Mouse (Mus musculus): Measurements from ENCODE around the gene Nup62.
A peak's percentile ranks its signal among the peaks of the same experiment; 100 is the strongest.

The Nup62 gene

DNA sequence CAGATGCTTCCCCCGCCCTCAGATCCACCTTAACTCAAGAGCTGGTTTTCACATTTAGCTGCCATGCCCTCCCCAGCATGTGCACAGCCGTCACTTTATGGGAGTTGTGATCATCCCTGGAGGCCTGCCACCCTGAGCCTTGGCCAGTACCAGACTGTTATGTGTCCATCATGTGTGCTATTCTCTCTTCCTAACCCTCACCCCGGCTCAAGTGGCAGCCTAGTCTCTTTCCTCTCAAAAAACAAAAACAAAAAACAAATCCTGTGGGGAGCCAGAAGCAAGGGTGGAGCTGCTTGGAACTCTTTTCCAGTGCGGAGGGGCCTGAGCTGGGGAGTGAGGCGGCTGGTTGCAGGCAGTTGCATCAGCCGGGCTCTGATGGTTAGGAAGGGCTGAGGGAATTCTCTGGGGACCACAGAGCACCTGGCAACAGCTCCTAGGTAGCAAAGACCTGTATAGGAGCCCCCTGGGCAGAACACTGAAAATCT, 2.9 kb downstream of the Nup62 start:
- DNase-seq (ENCODE audit: low read depth): no peak

DNA sequence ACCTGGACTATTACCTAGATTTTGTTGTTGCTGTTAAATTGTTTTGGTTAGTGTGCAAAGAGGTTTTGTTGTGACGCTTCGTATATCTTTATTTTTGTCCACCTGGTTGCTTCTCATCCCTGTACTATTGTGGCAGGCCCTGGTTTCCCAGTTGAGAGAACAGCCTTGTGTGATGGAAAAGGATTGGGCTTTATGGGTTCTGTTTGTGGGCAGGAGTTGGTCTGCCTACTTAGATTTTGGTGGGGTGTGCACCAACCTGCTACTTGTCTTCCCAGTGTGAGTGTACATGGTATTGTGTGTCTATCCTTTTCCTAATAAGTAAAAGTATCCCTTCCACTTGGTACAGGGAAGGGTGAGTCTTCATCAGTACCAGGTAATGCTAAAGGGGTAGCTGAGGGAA, 3.5 kb downstream of the Nup62 start:
- DNase-seq (ENCODE audit: low read depth): no peak

DNA sequence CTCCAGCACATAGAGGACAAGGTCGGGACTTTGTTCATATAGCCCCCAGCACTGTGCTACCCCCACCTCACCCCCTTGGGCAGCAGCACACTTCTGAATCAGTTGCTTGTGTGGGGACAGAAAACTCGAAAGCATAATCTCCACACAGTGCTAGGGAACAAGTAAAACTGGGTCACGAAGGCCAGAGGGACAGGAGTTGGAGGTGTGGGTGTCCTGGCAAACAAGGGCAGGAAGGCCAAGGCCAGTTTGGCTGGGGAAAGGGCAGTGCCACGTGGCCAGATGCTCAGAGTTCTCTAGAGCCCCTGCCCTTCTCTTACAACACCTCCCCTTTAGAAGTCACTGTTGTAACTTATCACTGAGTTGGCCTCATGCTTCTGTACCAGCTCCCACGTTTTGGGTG, 4.0 kb downstream of the Nup62 start:
- DNase-seq (ENCODE audit: low read depth): no peak

- DNase-seq (ENCODE audit: low read depth): no peak
Observed at GRCm38 (mm10) chr7:44820525-44820924, 4.6 kb downstream of the Nup62 start.

DNA sequence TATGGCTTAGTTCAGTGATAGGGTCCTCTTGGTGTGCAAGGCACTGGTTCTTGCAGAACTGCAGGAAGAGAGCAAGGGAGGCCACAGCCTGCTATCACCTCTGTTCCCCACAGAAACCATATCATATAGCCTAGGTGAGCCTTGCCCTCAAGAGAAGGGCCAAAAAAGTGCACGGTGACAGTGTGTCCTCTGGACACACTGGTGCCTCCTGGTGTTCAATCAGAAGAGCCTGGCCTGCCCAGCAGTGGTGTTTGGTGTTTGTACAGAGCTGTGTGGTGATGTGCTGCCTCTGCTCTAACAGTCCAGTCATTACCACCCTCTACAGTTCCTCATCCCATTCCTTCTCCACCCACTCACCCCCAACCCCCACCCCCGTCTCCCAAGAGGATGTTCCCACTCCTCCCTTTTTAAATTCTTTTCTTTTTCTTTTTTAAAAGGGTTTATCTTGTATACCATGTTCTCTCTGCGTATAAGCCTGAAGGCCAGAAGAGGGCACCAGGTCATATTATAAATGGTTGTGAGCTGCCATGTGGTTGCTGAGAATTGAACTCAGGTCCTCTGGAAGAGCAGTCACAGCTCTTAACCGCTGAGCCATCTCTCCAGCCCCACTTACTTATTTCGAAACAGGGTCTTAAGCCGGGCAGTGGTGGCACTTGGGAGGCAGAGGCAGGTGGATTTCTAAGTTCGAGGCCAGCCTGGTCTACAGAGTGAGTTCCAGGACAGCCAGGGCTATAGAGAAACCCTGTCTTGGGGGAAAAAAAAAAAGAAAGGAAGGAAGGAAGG, 6.0 kb downstream of the Nup62 start:
- DNase-seq (ENCODE audit: low read depth): no peak

GRCm38 (mm10) chr7:44823409-44823808, 7.5 kb downstream of the Nup62 start:
- no peak for DNase-seq (ENCODE audit: low read depth)

DNA sequence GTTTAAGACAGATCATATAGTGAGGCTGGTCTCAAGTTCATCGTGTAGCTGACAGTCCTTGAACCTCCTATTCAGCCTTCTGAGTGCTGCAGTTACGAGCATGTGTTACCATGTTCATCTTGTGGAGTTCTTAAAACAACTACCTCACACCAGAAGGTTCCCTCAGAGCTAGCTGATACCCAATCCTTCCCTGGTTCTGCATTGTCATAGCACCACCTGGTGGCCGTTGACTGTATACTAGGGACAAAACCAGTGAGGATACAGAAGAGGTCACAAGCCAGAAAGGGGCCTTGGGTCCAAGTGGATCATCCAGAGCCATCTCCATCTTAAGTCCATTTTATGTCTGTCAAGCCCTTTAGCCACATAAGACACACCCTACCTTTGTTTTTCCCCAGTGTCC, 9.0 kb downstream of the Nup62 start:
- DNase-seq (ENCODE audit: low read depth): peak; percentile 78

DNA sequence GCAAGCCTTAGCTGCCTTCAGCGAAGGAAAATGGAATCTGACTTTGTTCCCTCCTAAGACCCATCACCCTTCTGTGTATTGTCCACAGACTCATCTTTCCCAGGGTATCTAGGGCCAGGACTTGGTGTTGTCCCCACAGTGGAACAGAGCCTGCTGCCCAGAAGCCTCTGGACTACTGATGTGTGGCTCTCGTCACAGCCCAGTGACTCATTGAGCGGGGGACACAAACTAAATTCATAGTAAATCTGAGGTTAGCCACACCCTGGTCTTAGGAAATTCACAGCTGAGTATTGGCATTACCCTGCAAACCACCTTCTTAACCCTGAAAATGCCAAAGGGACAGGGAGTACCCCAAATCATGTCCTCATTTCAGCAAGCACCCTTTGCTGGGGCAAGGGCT, 10.9 kb downstream of the Nup62 start:
- DNase-seq (ENCODE audit: low read depth): no peak

- DNase-seq (ENCODE audit: low read depth): no peak
Observed at GRCm38 (mm10) chr7:44828706-44829105, 12.8 kb downstream of the Nup62 start.

GRCm38 (mm10) chr7:44832763-44833162, 16.9 kb downstream of the Nup62 start:
- no peak for DNase-seq (ENCODE audit: low read depth)

- no peak for DNase-seq (ENCODE audit: low read depth)
Observed at GRCm38 (mm10) chr7:44835373-44836015, 19.6 kb downstream of the Nup62 start.

DNA sequence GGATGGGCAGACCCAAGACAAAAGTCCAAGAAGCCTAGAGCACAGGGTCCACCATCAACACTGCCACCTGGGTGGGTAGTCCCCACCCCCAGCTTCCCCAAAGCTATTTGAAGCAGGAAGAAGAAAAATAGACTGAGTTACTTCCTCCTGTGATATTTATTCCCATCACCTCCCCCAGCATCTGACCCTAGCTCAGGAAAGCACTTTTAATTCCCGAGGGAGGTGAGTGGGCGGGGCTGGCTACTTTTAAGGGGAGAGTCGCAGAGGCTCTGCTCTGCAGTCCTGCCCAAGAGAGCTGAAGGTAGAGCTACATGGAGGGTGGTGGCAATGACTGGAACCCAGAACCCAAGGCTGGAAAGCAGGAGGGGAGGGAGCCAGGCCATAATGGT, 20.1 kb downstream of the Nup62 start:
- no peak for DNase-seq (ENCODE audit: low read depth)

DNA sequence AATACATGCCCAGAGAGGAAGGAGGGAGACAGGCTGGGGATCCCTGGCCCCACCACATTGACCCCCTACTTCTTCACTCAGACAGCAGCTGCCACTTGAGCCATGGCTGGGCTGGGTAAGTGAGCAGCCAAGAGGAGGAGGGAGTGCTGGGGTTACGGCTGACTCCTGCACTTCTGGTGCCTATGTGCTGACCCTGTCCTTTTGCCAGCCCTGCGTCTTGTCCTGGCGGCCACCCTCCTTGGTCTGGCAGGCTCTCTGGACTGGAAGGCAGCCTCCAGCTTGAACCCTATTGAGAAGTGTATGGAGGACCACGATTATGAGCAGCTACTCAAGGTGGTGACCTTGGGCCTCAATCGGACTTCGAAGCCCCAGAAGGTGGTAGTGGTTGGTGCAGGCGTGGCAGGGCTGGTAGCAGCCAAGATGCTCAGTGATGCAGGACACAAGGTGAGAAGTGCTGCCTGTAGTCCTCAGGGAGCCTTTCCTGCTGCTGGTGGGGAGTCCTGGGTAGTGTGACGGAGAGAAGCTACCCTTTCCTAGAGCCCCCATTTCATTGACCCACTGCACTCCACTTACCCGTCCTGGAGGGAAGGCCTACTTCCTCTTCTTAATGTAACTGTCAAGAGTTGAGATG, 20.6 kb downstream of the Nup62 start:
- no peak for DNase-seq (ENCODE audit: low read depth)

DNA sequence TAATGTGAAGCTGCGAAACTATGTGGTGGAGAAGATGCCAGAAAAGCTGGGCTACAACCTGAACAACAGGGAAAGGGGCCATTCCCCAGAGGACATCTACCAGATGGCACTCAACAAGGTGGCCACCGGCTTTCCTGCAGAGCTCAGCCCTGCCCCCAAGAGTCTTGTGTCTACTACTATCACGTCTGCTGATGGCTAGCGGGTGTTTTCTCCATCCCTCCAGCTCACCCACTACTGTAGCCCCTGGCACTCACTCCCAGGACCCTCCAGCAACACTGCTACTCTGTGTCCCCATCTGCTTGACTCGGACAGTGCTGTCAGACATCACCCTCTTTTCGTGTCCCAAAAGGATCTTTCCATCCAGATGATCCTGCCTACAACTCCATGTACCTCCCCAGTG, 22.2 kb downstream of the Nup62 start:
- no peak for DNase-seq (ENCODE audit: low read depth)

DNA sequence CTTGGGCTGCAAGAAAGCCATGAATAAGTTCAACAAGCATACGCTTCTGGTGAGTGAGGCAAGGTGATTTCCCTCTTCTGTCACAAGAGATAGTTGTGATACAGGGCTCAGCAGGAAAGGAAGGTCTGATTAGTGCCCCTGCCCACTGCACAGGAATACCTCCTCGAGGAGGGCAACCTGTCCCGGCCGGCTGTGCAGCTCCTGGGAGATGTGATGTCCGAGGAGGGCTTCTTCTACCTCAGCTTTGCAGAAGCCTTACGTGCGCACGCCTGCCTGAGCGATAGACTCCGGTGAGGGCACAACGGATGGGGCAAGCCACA, 23.2 kb downstream of the Nup62 start:
- no peak for DNase-seq (ENCODE audit: low read depth)

- no peak for DNase-seq (ENCODE audit: low read depth)
Observed at GRCm38 (mm10) chr7:44839491-44840191, 23.8 kb downstream of the Nup62 start.

DNA sequence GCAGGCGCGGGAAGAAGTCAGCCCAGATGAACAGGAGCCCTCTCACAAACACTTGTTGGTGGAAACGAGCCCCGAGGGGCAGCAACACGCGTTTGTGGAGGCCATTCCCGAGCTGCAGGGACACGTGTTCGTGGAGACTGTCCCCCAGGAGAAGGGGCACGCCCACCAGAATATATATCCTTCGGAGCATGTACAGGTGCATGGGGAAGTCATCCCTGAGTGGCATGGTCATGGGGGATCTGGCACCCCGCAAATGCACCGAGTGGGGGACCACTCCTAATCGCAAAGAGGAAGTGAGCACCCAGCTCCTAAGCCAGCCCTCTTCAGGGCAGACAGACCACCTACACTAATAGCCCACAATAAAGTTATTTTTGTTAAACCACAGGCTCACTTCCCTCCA, 24.5 kb downstream of the Nup62 start:
- DNase-seq (ENCODE audit: low read depth): no peak

DNA sequence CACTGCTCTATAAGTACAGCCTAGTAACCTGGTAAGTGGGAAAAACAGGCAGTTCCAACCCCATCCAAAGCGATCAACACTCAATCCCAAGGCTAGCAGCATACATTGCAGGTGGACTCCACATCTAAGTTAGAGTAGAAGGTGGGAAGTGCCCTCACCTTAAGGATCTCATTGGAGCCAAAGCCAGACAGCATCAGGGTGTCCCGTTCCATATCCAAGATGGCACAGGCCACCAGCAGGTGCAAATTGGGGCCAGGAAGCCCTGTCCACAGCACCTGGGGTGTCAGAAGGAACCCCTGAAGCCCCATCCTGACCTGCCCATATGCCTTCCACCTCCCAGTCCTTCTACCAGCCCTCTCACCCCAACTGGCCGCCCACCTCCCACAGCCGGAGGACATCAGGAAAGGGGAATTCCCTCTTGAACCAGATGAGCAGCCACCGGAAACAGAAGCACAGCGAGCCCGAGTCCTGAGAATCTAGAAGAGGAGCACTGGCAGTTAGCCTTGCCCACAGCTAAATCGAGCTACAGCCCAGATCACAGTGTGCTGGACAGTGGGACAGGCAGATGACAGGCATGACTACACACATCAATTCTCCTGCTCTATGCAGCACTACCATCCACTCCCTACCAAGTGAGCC, 26.1 kb downstream of the Nup62 start:
- no peak for DNase-seq (ENCODE audit: low read depth)

- no peak for DNase-seq (ENCODE audit: low read depth)
Observed at GRCm38 (mm10) chr7:44845006-44845405, 29.1 kb downstream of the Nup62 start.

GRCm38 (mm10) chr7:44846804-44847203, 30.9 kb downstream of the Nup62 start:
- DNase-seq (ENCODE audit: low read depth): no peak

DNA sequence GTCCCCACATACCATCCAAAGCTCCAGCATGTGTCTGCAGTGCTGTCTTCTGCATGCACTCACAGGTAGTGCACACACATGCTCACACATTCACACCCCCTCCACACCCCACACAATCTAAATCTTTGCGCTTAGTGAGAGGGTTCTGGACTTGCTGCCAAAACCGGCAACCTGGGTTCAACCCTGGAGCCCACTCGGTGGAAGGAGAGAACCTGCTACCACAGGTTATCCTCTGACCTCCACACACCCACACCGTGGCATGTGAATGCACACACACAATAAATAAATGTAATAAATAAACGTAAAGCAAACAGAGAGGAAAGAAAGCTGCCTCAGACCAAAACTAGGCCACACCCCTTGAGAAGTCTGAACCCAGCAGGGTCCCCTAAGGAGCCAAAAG, 31.9 kb downstream of the Nup62 start:
- no peak for DNase-seq (ENCODE audit: low read depth)

All from c-Kit-positive CD71-negative TER-119-negative erythroid progenitor cells, embryonic 14.5 days (primary cell).